Mouse (Mus musculus) CD4-positive naive resting alpha-beta T cell, adult 76 days (primary cell): ENCODE data around the gene Cdk5r1. TPM values are rescaled to one million over a fixed set of nuclear protein-coding genes. Genes with fewer than 3 reads are reported as not detected.

Experiments used
- total RNA-seq: library from RNA; stranded (reverse); gene quantifications from one replicate; pipeline ENCODE4 v1.2.4, GENCODE M21; 2023

The Cdk5r1 gene
- total RNA-seq, result 5.1 TPM

GRCm38 (mm10) chr11:80476222-80477189 is at the start of gene Cdk5r1:
TSS of gene Cdk5r1 (plus strand) at chr11:80477023.

GRCm38 (mm10) chr11:80428381-80429008 is 48.3 kb upstream of the Cdk5r1 start, which contains the start of gene Psmd11:
TSS of gene Psmd11 (plus strand) at chr11:80428615.

Other genes starting within 250 kb of the Cdk5r1 start
- 0.44 TPM for gene Rhbdl3, start 176.1 kb upstream of the Cdk5r1 start, total RNA-seq
- 14.1 TPM for gene 5730455P16Rik, start 99.0 kb upstream of the Cdk5r1 start, total RNA-seq
- 183 TPM for gene Zfp207, start 93.7 kb upstream of the Cdk5r1 start, total RNA-seq
- 87.9 TPM for gene Psmd11, start 48.4 kb upstream of the Cdk5r1 start, total RNA-seq